Mouse (Mus musculus) right cerebral cortex, adult 18-20 months (tissue): ENCODE measurements around the gene Adgrb3.

Experiments used
- DNase-seq: peaks from one replicate; pipeline ENCODE4 v3.0.0; 2022; ENCODE audit warnings: mixed read lengths

Adgrb3 gene

GRCm38 (mm10) chr1:25229245-25229750 lies 600.2 kb downstream of the Adgrb3 start:
- DNase-seq = peak; percentile 23

- DNase-seq = peak; percentile 76
Measured at GRCm38 (mm10) chr1:25228381-25229244, 600.9 kb downstream of the Adgrb3 start.

GRCm38 (mm10) chr1:25227880-25228279 lies 601.6 kb downstream of the Adgrb3 start:
- DNase-seq = no peak

- no peak for DNase-seq
Measured at GRCm38 (mm10) chr1:25204636-25205035, 624.9 kb downstream of the Adgrb3 start.

GRCm38 (mm10) chr1:25199392-25199791 lies 630.1 kb downstream of the Adgrb3 start:
- DNase-seq = no peak

- no peak for DNase-seq
Measured at GRCm38 (mm10) chr1:25191986-25192385, 637.5 kb downstream of the Adgrb3 start.

- DNase-seq = no peak
Measured at GRCm38 (mm10) chr1:25189261-25189660, 640.2 kb downstream of the Adgrb3 start.

- no peak for DNase-seq
Measured at GRCm38 (mm10) chr1:25185909-25186308, 643.6 kb downstream of the Adgrb3 start.

GRCm38 (mm10) chr1:25181881-25182280 lies 647.6 kb downstream of the Adgrb3 start:
- no peak for DNase-seq

- no peak for DNase-seq
Measured at GRCm38 (mm10) chr1:25180615-25181014, 648.9 kb downstream of the Adgrb3 start.

GRCm38 (mm10) chr1:25179860-25180582 lies 649.5 kb downstream of the Adgrb3 start:
- peak; percentile 44 for DNase-seq

- DNase-seq = no peak
Measured at GRCm38 (mm10) chr1:25178347-25179130, 651.0 kb downstream of the Adgrb3 start.

- peak; percentile 39 for DNase-seq
Measured at GRCm38 (mm10) chr1:25167120-25167519, 662.4 kb downstream of the Adgrb3 start.

GRCm38 (mm10) chr1:25166036-25166796 lies 663.3 kb downstream of the Adgrb3 start:
- peak; percentile 73 for DNase-seq

- no peak for DNase-seq
Measured at GRCm38 (mm10) chr1:25163561-25163960, 665.9 kb downstream of the Adgrb3 start.

- DNase-seq = peak; percentile 70
Measured at GRCm38 (mm10) chr1:25146206-25146605, 683.3 kb downstream of the Adgrb3 start.

- DNase-seq = no peak
Measured at GRCm38 (mm10) chr1:25132150-25132824, 697.2 kb downstream of the Adgrb3 start.

GRCm38 (mm10) chr1:25115512-25115911 lies 714.0 kb downstream of the Adgrb3 start:
- no peak for DNase-seq

GRCm38 (mm10) chr1:25107500-25108101 lies 721.9 kb downstream of the Adgrb3 start:
- peak; percentile 61 for DNase-seq

- DNase-seq = no peak
Measured at GRCm38 (mm10) chr1:25106679-25107078, 722.8 kb downstream of the Adgrb3 start.

- DNase-seq = peak; percentile 94
Measured at GRCm38 (mm10) chr1:25105367-25105766, 724.1 kb downstream of the Adgrb3 start.
